Mouse (Mus musculus) fibroblast of lung, adult 2 months (primary cell): Measurements from ENCODE around the gene Sec23a.
"Not testable (repeated sequence)": the region's sequence is repeated elsewhere in the genome, so short reads cannot be mapped to it uniquely, and the experiment has no call there.

ENCODE experiments used
- DNase-seq: peaks from one replicate; pipeline ENCODE4 v3.0.0-alpha.2; 2011; ENCODE audit warnings: low read depth

Sec23a gene

DNA sequence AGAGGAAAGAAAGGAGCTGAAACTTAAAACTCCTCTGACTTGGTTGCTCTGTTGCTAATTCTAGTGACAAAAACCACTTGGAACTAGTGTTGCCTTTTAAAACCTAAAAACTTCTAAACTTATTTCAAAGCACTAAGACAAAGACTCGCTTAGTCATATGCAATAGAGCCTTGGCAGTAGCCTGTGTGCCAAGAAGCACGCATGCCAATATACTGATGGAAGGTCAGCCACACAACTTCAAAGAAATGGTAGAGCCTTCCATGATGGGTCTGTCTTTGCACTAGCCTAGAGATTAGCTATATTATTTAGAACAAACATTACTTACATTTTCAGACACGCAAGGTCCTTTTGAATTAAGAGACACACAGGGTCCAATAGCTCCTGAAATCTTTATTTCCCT lies 26.1 kb downstream of the Sec23a start:
- no peak for DNase-seq

DNA sequence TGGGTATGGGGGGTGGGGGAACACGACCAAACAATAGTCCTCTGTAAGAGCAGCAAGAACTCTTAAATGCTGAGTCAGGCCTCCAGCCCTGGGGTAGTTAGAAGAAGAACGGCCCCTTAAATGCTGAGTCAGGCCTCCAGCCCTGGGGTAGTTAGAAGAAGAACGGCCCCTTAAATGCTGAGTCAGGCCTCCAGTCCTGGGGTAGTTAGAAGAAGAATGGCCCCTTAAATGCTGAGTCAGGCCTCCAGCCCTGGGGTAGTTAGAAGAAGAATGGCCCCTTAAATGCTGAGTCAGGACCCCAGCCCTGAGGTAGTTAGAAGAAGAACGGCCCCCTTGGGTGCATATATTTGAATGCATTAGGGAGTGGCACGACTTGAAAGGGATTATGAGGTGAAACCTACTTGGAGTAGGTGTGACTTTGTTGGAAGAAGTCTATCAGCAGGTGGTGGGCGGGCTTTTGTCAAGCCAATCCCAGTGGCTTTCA lies 30.6 kb downstream of the Sec23a start:
- not testable (repeated sequence) for DNase-seq

DNA sequence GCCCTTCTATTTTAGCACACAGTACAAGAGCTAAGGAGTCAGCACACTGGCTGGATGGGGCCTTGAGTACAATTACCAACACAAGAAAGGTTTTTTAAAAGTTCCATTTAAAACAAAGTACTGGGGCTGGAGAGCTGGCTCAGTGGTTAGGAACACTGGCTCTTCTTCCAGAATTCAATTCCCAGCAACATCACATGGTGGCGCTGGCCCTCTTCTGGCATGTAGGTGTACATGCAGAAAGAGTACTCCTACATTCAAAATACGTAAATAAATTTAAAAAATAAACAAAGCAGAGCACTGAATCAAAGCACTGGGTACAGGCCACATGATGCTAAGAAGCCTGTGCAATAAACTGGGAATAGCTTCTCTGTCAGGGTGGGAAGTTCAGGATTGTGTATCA lies 34.9 kb downstream of the Sec23a start:
- no peak for DNase-seq

DNA sequence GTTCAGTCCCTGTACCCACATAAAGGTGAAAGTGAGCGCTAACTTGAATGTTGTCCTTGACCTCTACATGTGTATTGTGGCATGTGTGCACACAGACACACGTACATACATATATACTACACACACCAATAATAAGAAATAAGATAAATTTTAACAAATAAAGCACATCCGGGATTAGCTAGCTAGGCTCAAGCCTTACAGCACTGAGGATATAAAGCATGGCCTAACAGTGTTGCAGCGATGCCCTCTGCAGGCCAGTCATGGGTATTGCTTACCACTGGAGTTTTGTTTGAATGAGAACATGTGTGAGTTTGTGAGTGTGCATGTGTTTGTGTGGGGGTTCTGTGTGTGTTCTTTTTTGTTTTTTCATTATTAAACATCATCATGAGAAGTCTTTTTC lies 47.2 kb downstream of the Sec23a start:
- DNase-seq: no peak

- DNase-seq: no peak
These were observed 51.0 kb downstream of the Sec23a start for GRCm38 (mm10) chr12:58960844-58961243.

DNA sequence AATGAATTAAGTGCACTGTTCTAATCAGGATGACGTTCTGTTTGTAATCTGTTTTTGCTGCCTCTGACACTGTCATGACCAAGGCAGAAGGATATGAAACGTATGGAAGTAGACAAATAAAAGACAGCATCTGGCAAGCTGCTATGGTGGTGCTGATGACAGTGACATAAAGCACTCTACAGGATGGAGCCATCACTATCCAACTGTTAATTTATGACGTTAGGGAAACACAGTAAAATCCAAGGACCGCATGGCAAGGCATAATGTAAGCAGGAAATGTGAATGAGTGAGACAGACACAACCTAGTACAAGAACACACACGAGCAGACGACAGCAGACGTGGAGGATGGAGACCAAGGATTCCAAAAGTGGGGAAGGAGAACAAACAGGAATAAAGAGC lies 55.2 kb downstream of the Sec23a start:
- DNase-seq: no peak

- no peak for DNase-seq
These were observed 55.7 kb downstream of the Sec23a start for GRCm38 (mm10) chr12:58956162-58956561.

GRCm38 (mm10) chr12:58947879-58948278 lies 63.9 kb downstream of the Sec23a start:
- no peak for DNase-seq

DNA sequence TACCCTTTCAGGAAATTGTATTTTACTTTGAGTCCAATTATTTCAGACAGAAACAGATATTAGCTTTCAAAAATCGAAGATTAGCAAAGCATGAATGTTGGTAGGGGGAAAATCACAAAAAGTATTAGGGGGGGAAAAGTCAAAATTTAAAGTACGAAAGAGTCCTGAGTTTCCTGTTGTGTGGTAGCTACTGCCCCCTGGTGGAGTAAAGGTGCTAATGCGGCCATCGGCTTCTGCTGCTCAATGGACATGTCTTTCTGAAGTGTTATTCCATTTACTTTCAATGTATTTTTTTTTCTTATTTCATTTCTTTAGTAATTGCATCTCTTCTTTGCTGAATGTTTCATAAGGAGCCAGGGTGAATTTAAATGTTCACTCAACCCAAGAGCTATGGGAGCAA lies 64.6 kb downstream of the Sec23a start:
- DNase-seq: peak; percentile 17

DNA sequence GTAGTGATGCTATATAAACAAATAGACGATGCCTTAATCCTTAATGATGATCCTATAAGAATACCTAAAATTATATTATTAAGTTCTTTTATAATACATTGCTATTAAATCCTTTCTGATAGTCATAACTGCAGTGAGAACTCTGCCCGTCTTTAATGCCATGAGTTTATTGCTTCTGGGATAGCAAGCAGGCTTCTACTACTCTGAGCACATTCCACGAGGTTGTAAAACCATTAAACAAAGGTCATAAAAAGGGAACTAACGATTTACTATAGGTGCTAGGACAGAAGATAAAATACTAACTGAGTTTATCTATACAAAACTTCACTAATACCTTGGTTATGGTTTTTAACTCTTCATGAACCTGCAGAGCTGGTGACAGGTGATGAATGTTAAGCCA lies 69.3 kb downstream of the Sec23a start:
- no peak for DNase-seq

GRCm38 (mm10) chr12:58934580-58934979 lies 77.2 kb downstream of the Sec23a start:
- no peak for DNase-seq

DNA sequence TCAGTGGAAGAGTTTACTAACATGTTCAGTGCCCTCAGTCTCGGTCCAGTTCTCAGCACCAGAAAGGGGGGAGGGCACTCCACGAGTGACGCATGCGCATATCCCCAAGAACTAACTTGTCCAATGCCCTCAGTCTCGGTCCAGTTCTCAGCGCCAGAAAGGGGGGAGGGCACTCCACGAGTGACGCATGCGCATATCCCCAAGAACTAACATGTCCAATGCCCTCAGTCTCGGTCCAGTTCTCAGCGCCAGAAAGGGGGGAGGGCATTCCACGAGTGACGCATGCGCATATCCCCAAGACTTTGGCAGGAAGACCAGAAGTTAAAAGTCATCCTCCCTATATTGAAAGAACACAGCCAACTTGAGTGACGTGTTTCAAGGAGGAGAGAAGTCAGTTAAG lies 86.8 kb downstream of the Sec23a start:
- DNase-seq: no peak

DNA sequence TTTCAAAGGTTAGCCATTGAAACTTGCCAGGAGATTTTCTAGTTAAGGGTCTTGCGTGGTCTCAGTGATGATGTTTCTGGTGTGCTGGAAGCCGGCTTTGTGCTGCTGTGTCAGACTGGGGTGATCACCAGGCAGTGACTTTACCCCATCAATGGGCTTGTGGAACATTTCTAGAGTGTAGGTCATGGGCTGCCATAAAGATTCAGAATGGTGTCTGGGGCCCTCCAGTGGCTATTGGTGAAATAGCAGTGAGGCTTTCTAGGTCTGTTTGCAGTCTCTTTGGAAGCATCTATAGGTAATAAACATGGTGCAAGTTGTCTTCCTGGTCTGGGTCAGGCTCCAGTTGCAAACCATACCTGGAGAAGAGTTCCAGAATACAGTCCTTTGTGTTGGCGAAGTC lies 87.8 kb downstream of the Sec23a start:
- DNase-seq: no peak

DNA sequence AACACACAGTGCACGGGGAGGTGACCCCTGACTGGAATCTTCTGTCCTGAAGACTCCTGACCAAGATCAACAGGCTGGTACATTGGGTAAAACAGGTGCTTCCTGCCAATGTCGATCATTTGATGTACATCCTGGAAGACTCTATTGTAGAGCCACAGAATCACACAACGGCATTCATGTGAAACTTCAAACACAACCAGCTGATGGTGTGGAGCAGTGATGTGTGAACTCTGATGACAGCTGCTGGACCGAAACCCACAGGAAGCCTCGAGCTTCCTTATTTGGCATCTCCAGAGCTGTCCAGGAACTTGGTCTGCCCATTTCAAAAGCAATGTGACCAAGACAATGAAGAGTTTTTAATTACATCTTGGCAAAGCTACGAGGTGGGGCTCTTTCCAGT lies 91.0 kb downstream of the Sec23a start:
- DNase-seq: no peak

DNA sequence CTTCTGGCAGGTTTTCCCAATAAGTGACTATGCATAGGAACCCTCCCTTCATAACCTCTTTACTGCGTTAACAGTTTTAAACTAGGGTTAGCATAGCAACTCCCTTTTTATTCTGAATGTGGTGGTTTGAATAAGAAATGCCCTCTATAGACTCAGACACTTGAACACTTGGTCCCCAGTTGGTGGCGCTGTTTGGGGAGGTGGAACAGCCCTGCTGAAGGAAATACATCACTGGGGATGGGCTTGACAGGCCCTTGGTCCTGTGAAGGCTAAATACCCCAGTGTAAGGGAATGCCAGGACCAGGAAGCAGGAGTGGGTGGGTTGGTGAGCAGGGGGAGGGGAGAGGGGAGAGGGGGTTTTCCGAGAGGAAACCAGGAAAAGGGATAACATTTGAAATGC lies 92.3 kb downstream of the Sec23a start:
- DNase-seq: no peak

GRCm38 (mm10) chr12:58909826-58910225 lies 102.0 kb downstream of the Sec23a start:
- no peak for DNase-seq
